Mouse (Mus musculus): ENCODE results near the gene Tmcc1. TPM values are rescaled to one million over a fixed set of nuclear protein-coding genes. Genes with fewer than 3 reads are reported as not detected.

Gene Tmcc1
- 0.90 and 1.1 TPM in 2 replicates for polyA plus RNA-seq (2012)

GRCm38 (mm10) chr6:116193394-116194393 lies at the start of gene Tmcc1:
Gene Tmcc1 (minus strand): TSS chr6:116193486.

GRCm38 (mm10) chr6:116207729-116208534 lies 14.6 kb upstream of the Tmcc1 start, which contains the start of gene Washc2:
Gene Washc2 (plus strand): TSS chr6:116208038.

GRCm38 (mm10) chr6:115994877-115995520 lies 198.3 kb downstream of the Tmcc1 start, which contains the start of gene Plxnd1:
Gene Plxnd1 (minus strand): TSS chr6:115995005.

Other genes starting within 250 kb of the Tmcc1 start
- gene H1foo, start 248.5 kb downstream of the Tmcc1 start, polyA plus RNA-seq (2012): not detected in 2 replicates
- gene Plxnd1, start 198.5 kb downstream of the Tmcc1 start, polyA plus RNA-seq (2012): 30.4 and 43.2 TPM in 2 replicates
- gene Washc2, start 14.6 kb upstream of the Tmcc1 start, polyA plus RNA-seq (2012): 11.1 and 16.9 TPM in 2 replicates
- 1.7 and 1.9 TPM in 2 replicates for gene Zfand4, start 70.7 kb upstream of the Tmcc1 start, polyA plus RNA-seq (2012)
- 6.2 and 7.0 TPM in 2 replicates for gene March8, start 144.5 kb upstream of the Tmcc1 start, polyA plus RNA-seq (2012)